Mouse (Mus musculus): ENCODE measurements around the gene Srrm2.

The Srrm2 gene

DNA sequence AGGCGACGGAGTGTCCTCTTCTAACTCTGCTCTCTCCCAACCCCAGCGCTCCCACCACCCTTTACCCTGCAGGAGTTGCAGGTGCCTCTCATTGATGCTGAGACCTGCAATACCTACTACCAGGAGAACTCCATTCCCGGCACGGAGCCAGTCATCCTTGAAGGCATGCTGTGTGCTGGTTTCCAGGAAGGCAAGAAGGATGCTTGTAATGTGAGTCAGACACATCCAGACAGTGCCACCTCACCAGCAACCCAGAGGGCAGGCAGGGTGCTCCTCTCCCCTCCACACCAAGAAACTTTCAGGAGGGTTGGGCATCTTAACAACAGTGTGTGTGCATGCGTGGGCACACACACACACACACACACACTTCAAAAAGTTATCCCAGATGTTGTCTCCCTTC is 66.9 kb downstream of the Srrm2 start:
- peak; percentile 93 for DNase-seq (ENCODE audit: low read depth, low spot score)

- DNase-seq (ENCODE audit: low read depth, low spot score) = no peak
Observed at GRCm38 (mm10) chr17:23857913-23858312, 67.6 kb downstream of the Srrm2 start.

GRCm38 (mm10) chr17:23862926-23863325 is 72.6 kb downstream of the Srrm2 start:
- no peak for DNase-seq (ENCODE audit: low read depth, low spot score)

- DNase-seq (ENCODE audit: low read depth, low spot score) = no peak
Observed at GRCm38 (mm10) chr17:23867756-23868155, 77.4 kb downstream of the Srrm2 start, which contains the start of gene Prss21. Gene Prss21 (plus strand): TSS chr17:23868056.

DNA sequence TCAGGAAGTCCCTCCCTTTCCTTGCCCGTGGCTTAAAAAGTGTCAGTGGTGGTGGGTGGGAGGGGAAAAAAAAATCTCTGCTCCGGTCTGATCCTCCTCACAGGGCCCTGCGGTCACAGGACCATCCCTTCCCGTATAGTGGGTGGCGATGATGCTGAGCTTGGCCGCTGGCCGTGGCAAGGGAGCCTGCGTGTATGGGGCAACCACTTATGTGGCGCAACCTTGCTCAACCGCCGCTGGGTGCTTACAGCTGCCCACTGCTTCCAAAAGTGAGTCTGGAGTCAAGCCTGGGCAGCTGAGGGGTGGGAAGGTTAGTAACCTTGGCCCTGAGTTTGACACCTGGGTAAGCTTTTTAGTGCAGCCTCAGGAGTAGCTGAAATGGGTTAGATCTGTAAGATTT is 78.2 kb downstream of the Srrm2 start:
- no peak for DNase-seq (ENCODE audit: low read depth, low spot score)

Data from 3T3-L1 (cell line).